Mouse (Mus musculus): ENCODE results near the gene Gm26938. TPM values are rescaled to one million over a fixed set of nuclear protein-coding genes. Genes with fewer than 3 reads are reported as not detected.

Gm26938 gene
- 0.14 TPM for polyA plus RNA-seq (2012; fragmentation: generic; extraction: Trizol)
- long read RNA-seq, experiment 1: 0 reads
- long read RNA-seq, experiment 2: 0 reads

- H3ac ChIP-seq (ENCODE audit: control insufficient read depth, insufficient read length, low read depth): peak within 1 kb of the TSS; percentile 91
- TF ChIP-seq CTCF (IDR thresholded peaks at IDR 0.05; ENCODE audit: control insufficient read depth, insufficient read depth, insufficient read length): no peak
- peak; percentile 6 for TF ChIP-seq USF1 (IDR thresholded peaks at IDR 0.05; ENCODE audit: low read depth)
- TF ChIP-seq FOSL1 (IDR thresholded peaks at IDR 0.05; ENCODE audit: insufficient read depth, low read length, poor library complexity, severe bottlenecking): no peak
- TF ChIP-seq MYOD1 (IDR thresholded peaks at IDR 0.05; ENCODE audit: control insufficient read depth, insufficient read length, low read depth): no peak
- no peak for TF ChIP-seq CEBPB (IDR thresholded peaks at IDR 0.05; ENCODE audit: low read depth)
- no peak for TF ChIP-seq MYOG (IDR thresholded peaks at IDR 0.05; ENCODE audit: control insufficient read depth, extremely low read depth, insufficient read length)
- peak; percentile 45 for TF ChIP-seq MAX (IDR thresholded peaks at IDR 0.05)
- peaks cover 14% of the 10 kb centered on the region for H3K79me3 ChIP-seq (ENCODE audit: low read depth)
- peak within 1 kb of the TSS; percentile 95 for H3K4me3 ChIP-seq (ENCODE audit: insufficient read depth, poor library complexity, severe bottlenecking)
- peaks cover 18% of the 10 kb centered on the region for H3K79me2 ChIP-seq (ENCODE audit: control insufficient read depth, insufficient read depth)
- peaks cover 30% of the 10 kb centered on the region for H3K36me3 ChIP-seq (ENCODE audit: control insufficient read depth, insufficient read depth)
- no peaks in the 10 kb centered on the region for H3K27me3 ChIP-seq (ENCODE audit: control insufficient read depth, insufficient read depth, insufficient read length)
Measured at GRCm38 (mm10) chr5:139826357-139827055, at the start of gene Gm26938, which contains the start of gene Psmg3. Gene Gm26938, minus strand, starts transcription at chr5:139826407. Gene Psmg3, minus strand, starts transcription at chr5:139826885.

- Histone ChIP-seq H3K27me3 (ENCODE audit: control insufficient read depth, insufficient read depth, insufficient read length) (peaks cover 12% of the 10 kb centered on the region), H3K79me2 (ENCODE audit: control insufficient read depth, insufficient read depth) (no peaks in the 10 kb centered on the region), H3K4me3 (ENCODE audit: insufficient read depth, poor library complexity, severe bottlenecking) (no peak overlapping the region), H3K79me3 (ENCODE audit: low read depth) (no peaks in the 10 kb centered on the region), H3K36me3 (ENCODE audit: control insufficient read depth, insufficient read depth) (no peaks in the 10 kb centered on the region), H3ac (ENCODE audit: control insufficient read depth, insufficient read length, low read depth) (no peak overlapping the region)
- TF ChIP-seq MYOG (IDR thresholded peaks at IDR 0.05; ENCODE audit: control insufficient read depth, extremely low read depth, insufficient read length): no peak
- no peak for TF ChIP-seq MAX (IDR thresholded peaks at IDR 0.05)
- no peak for TF ChIP-seq USF1 (IDR thresholded peaks at IDR 0.05; ENCODE audit: low read depth)
- TF ChIP-seq FOSL1 (IDR thresholded peaks at IDR 0.05; ENCODE audit: insufficient read depth, low read length, poor library complexity, severe bottlenecking): no peak
- TF ChIP-seq CTCF (IDR thresholded peaks at IDR 0.05; ENCODE audit: control insufficient read depth, insufficient read depth, insufficient read length): no peak
- no peak for TF ChIP-seq CEBPB (IDR thresholded peaks at IDR 0.05; ENCODE audit: low read depth)
- TF ChIP-seq MYOD1 (IDR thresholded peaks at IDR 0.05; ENCODE audit: control insufficient read depth, insufficient read length, low read depth): no peak
Measured at GRCm38 (mm10) chr5:139871526-139871925, 45.3 kb upstream of the Gm26938 start.

GRCm38 (mm10) chr5:139870886-139871285 lies 44.7 kb upstream of the Gm26938 start:
- no peak overlapping the region for H3K4me3 ChIP-seq (ENCODE audit: insufficient read depth, poor library complexity, severe bottlenecking)
- TF ChIP-seq MYOG (IDR thresholded peaks at IDR 0.05; ENCODE audit: control insufficient read depth, extremely low read depth, insufficient read length) (no peak), MYOD1 (IDR thresholded peaks at IDR 0.05; ENCODE audit: control insufficient read depth, insufficient read length, low read depth) (no peak), CTCF (IDR thresholded peaks at IDR 0.05; ENCODE audit: control insufficient read depth, insufficient read depth, insufficient read length) (no peak), USF1 (IDR thresholded peaks at IDR 0.05; ENCODE audit: low read depth) (no peak), FOSL1 (IDR thresholded peaks at IDR 0.05; ENCODE audit: insufficient read depth, low read length, poor library complexity, severe bottlenecking) (no peak), MAX (IDR thresholded peaks at IDR 0.05) (no peak), CEBPB (IDR thresholded peaks at IDR 0.05; ENCODE audit: low read depth) (no peak)
- no peak overlapping the region for H3ac ChIP-seq (ENCODE audit: control insufficient read depth, insufficient read length, low read depth)
- H3K79me2 ChIP-seq (ENCODE audit: control insufficient read depth, insufficient read depth): no peaks in the 10 kb centered on the region
- no peaks in the 10 kb centered on the region for H3K79me3 ChIP-seq (ENCODE audit: low read depth)
- H3K27me3 ChIP-seq (ENCODE audit: control insufficient read depth, insufficient read depth, insufficient read length): peaks cover 12% of the 10 kb centered on the region
- H3K36me3 ChIP-seq (ENCODE audit: control insufficient read depth, insufficient read depth): no peaks in the 10 kb centered on the region

GRCm38 (mm10) chr5:139862759-139863158 lies 36.6 kb upstream of the Gm26938 start:
- Histone ChIP-seq H3K4me3 (ENCODE audit: insufficient read depth, poor library complexity, severe bottlenecking) (no peak overlapping the region), H3K36me3 (ENCODE audit: control insufficient read depth, insufficient read depth) (no peaks in the 10 kb centered on the region), H3ac (ENCODE audit: control insufficient read depth, insufficient read length, low read depth) (no peak overlapping the region), H3K79me2 (ENCODE audit: control insufficient read depth, insufficient read depth) (no peaks in the 10 kb centered on the region), H3K27me3 (ENCODE audit: control insufficient read depth, insufficient read depth, insufficient read length) (no peaks in the 10 kb centered on the region), H3K79me3 (ENCODE audit: low read depth) (no peaks in the 10 kb centered on the region)
- TF ChIP-seq CEBPB (IDR thresholded peaks at IDR 0.05; ENCODE audit: low read depth) (no peak), MAX (IDR thresholded peaks at IDR 0.05) (no peak), USF1 (IDR thresholded peaks at IDR 0.05; ENCODE audit: low read depth) (no peak), FOSL1 (IDR thresholded peaks at IDR 0.05; ENCODE audit: insufficient read depth, low read length, poor library complexity, severe bottlenecking) (no peak), CTCF (IDR thresholded peaks at IDR 0.05; ENCODE audit: control insufficient read depth, insufficient read depth, insufficient read length) (no peak), MYOG (IDR thresholded peaks at IDR 0.05; ENCODE audit: control insufficient read depth, extremely low read depth, insufficient read length) (no peak), MYOD1 (IDR thresholded peaks at IDR 0.05; ENCODE audit: control insufficient read depth, insufficient read length, low read depth) (no peak)

GRCm38 (mm10) chr5:139860328-139861104 lies 34.3 kb upstream of the Gm26938 start:
- Histone ChIP-seq H3K27me3 (ENCODE audit: control insufficient read depth, insufficient read depth, insufficient read length) (peaks cover 5% of the 10 kb centered on the region), H3K79me2 (ENCODE audit: control insufficient read depth, insufficient read depth) (no peaks in the 10 kb centered on the region), H3K36me3 (ENCODE audit: control insufficient read depth, insufficient read depth) (no peaks in the 10 kb centered on the region), H3K4me3 (ENCODE audit: insufficient read depth, poor library complexity, severe bottlenecking) (no peak overlapping the region), H3ac (ENCODE audit: control insufficient read depth, insufficient read length, low read depth) (no peak overlapping the region), H3K79me3 (ENCODE audit: low read depth) (no peaks in the 10 kb centered on the region)
- no peak for TF ChIP-seq MYOG (IDR thresholded peaks at IDR 0.05; ENCODE audit: control insufficient read depth, extremely low read depth, insufficient read length)
- TF ChIP-seq MYOD1 (IDR thresholded peaks at IDR 0.05; ENCODE audit: control insufficient read depth, insufficient read length, low read depth): no peak
- TF ChIP-seq CEBPB (IDR thresholded peaks at IDR 0.05; ENCODE audit: low read depth): no peak
- no peak for TF ChIP-seq MAX (IDR thresholded peaks at IDR 0.05)
- TF ChIP-seq CTCF (IDR thresholded peaks at IDR 0.05; ENCODE audit: control insufficient read depth, insufficient read depth, insufficient read length): no peak
- TF ChIP-seq FOSL1 (IDR thresholded peaks at IDR 0.05; ENCODE audit: insufficient read depth, low read length, poor library complexity, severe bottlenecking): no peak
- no peak for TF ChIP-seq USF1 (IDR thresholded peaks at IDR 0.05; ENCODE audit: low read depth)

All from C2C12 (cell line).